ENCODE assay signal across 9 mouse cellular contexts in the genomic region with DNA sequence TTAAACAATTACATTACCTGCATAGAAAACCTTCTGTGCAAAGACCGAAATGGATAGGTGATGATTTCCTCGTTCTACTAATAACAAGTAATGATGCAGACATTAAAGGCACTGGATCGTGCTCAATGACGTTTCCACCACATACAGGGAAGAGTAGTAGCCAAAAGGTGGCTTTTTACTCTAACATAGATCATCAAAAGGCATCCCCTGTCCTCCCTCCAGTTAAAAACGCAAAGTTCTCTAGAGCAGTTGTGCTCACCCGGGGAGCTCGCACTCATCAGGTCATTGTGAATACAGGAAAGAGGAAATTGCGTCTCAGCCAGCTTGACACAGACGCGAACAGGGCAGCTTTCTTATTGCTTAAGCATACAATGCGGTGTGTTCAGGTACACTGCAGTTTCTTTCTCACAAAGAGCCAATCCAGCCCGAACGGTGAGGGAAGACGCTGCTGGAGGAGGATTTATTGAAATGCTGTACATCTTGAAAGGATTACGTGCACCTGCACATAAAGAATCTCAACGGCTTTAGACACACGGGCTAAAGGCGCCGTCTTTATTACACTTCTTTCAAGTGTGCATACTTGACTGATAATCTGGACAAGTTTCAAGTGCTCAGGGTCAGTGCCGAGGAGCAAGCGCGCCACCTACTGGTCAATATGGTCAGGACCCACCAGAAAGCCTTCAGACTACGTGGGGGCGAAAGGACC.
DNase-seq lines count a peak whose midpoint lies in the region; ATAC-seq and TF ChIP-seq lines count a peak whose summit lies in the region.
"Had no signal": no experiment of that assay in that cellular context is flagged by ENCODE, and none has a peak within 500 bp of the region (broad histone marks: within the 10 kb centered on the region; RNA-seq: fewer than 3 reads in every experiment).

No protein-coding gene starts in this region.

- TF ChIP-seq CTCF in liver, adult 2 months (IDR thresholded peaks at IDR 0.05; ENCODE audit: low read depth, low read length), result peak; percentile 92
- peak; percentile 98 for TF ChIP-seq CTCF in stomach, postnatal 0 days (IDR thresholded peaks at IDR 0.05; ENCODE audit: low read depth)

- peak; percentile 66 for ATAC-seq in heart, embryonic 12.5 days (ENCODE audit: insufficient number of reproducible peaks, low FRiP score)
- ATAC-seq in kidney, embryonic 16.5 days (ENCODE audit: low FRiP score, low TSS enrichment), result peak; percentile 92
- peak; percentile 81 for ATAC-seq in stomach, postnatal 0 days (ENCODE audit: low FRiP score, low TSS enrichment)

- H3K4me3 ChIP-seq in brown adipose tissue, adult 24 weeks (ENCODE audit: insufficient read depth, low read depth, low read length), result 0 out of 2 replicates have a peak overlapping the region, but pooled peaks have one; percentile 33
- H3K4me3 ChIP-seq in heart, embryonic 12.5 days, result peak overlapping the region; percentile 54
- peak overlapping the region; percentile 48 for H3K4me3 ChIP-seq in kidney, embryonic 16.5 days (ENCODE audit: low read length)
- no peak overlapping the region for H3K4me3 ChIP-seq in liver, adult 2 months (ENCODE audit: insufficient read depth, low read depth, low read length)
- H3K4me3 ChIP-seq in stomach, postnatal 0 days (ENCODE audit: low read depth, low read length), result peak overlapping the region; percentile 48
- H3K4me3 ChIP-seq: erythroblast, embryonic 14.5 days had no signal

- no peaks in the 10 kb centered on the region for H3K36me3 ChIP-seq in heart, embryonic 12.5 days
- H3K36me3 ChIP-seq in kidney, embryonic 16.5 days (ENCODE audit: insufficient read depth, low read length), result no peaks in the 10 kb centered on the region
- H3K36me3 ChIP-seq in liver, adult 2 months (ENCODE audit: control insufficient read depth, insufficient read depth, low read length), result no peaks in the 10 kb centered on the region
- H3K36me3 ChIP-seq in stomach, postnatal 0 days (ENCODE audit: control insufficient read depth, insufficient read depth, low read length), result no peaks in the 10 kb centered on the region

- TF ChIP-seq EP300 in stomach, postnatal 0 days (optimal IDR thresholded peaks at IDR 0.05), result no peak

- DNase-seq in CD4-positive helper T cell, adult 2 months (ENCODE audit: low read depth, low spot score), result peak; percentile 26
- peak; percentile 8 for DNase-seq in fat pad, adult 2 months (ENCODE audit: extremely low read depth, low read depth, low spot score)
- peak; percentile 47 for DNase-seq in liver, adult 2 months (ENCODE audit: extremely low read depth, low read depth, low spot score)
- peak; percentile 90 for DNase-seq in neural tube, embryonic 10.5 days (ENCODE audit: extremely low spot score, low spot score)
- DNase-seq in stomach, postnatal 0 days (ENCODE audit: low spot score), result peak; percentile 84

- peak overlapping the region; percentile 65 for H3K9ac ChIP-seq in heart, embryonic 12.5 days
- H3K9ac ChIP-seq in kidney, embryonic 16.5 days (replicated peaks; ENCODE audit: low read length), result peak overlapping the region; percentile 59
- no peak overlapping the region for H3K9ac ChIP-seq in liver, adult 2 months (ENCODE audit: low read depth, low read length)
- H3K9ac ChIP-seq in stomach, postnatal 0 days (ENCODE audit: low read length), result peak overlapping the region; percentile 50

- no peaks in the 10 kb centered on the region for H3K4me1 ChIP-seq in brown adipose tissue, adult 24 weeks (ENCODE audit: control insufficient read depth, insufficient read depth, insufficient read length, low read length)
- H3K4me1 ChIP-seq in heart, embryonic 12.5 days (replicated peaks), result no peaks in the 10 kb centered on the region; the same call in 1 of the 2 replicates
- 0 out of 2 replicates have a peak, but pooled peaks cover 3% of the 10 kb centered on the region for H3K4me1 ChIP-seq in kidney, embryonic 16.5 days (ENCODE audit: insufficient read depth, low read length)
- H3K4me1 ChIP-seq in liver, adult 2 months (ENCODE audit: control insufficient read depth, insufficient read depth, low read length), result no peaks in the 10 kb centered on the region
- no peaks in the 10 kb centered on the region for H3K4me1 ChIP-seq in stomach, postnatal 0 days (replicated peaks; ENCODE audit: control insufficient read depth, insufficient read depth)

- H3K4me2 ChIP-seq in heart, embryonic 12.5 days, result peak overlapping the region; percentile 87
- H3K4me2 ChIP-seq in kidney, embryonic 16.5 days (replicated peaks; ENCODE audit: low read depth, low read length), result peak overlapping the region; percentile 58
- peak overlapping the region; percentile 69 for H3K4me2 ChIP-seq in stomach, postnatal 0 days (replicated peaks; ENCODE audit: low read depth)

- no peaks in the 10 kb centered on the region for H3K9me3 ChIP-seq in heart, embryonic 12.5 days (replicated peaks)
- no peaks in the 10 kb centered on the region for H3K9me3 ChIP-seq in kidney, embryonic 16.5 days (ENCODE audit: low read length)
- no peaks in the 10 kb centered on the region for H3K9me3 ChIP-seq in stomach, postnatal 0 days (ENCODE audit: control insufficient read depth, low read length)

- H3K79me2 ChIP-seq in liver, adult 2 months (ENCODE audit: control insufficient read depth, insufficient read depth, low read length), result no peaks in the 10 kb centered on the region

- no peaks in the 10 kb centered on the region; the same call in 1 of the 2 replicates for H3K27me3 ChIP-seq in heart, embryonic 12.5 days (replicated peaks)
- no peaks in the 10 kb centered on the region for H3K27me3 ChIP-seq in kidney, embryonic 16.5 days (ENCODE audit: insufficient read depth, low read length)
- H3K27me3 ChIP-seq in liver, adult 2 months (ENCODE audit: control insufficient read depth, insufficient read depth, low read length), result no peaks in the 10 kb centered on the region
- H3K27me3 ChIP-seq in stomach, postnatal 0 days (ENCODE audit: control insufficient read depth, insufficient read depth, low read length), result no peaks in the 10 kb centered on the region

- TF ChIP-seq POLR2A in liver, adult 2 months (IDR thresholded peaks at IDR 0.05; ENCODE audit: extremely low read depth, insufficient read depth, low read length), result no peak

- no peak overlapping the region for H3K27ac ChIP-seq in brown adipose tissue, adult 24 weeks (replicated peaks; ENCODE audit: low read depth, low read length)
- H3K27ac ChIP-seq in heart, embryonic 12.5 days (ENCODE audit: poor library complexity, severe bottlenecking), result no peak overlapping the region
- no peak overlapping the region for H3K27ac ChIP-seq in kidney, embryonic 16.5 days (ENCODE audit: low read length)
- no peak overlapping the region for H3K27ac ChIP-seq in liver, adult 2 months (replicated peaks; ENCODE audit: insufficient read depth, low read depth, low read length)
- H3K27ac ChIP-seq in stomach, postnatal 0 days (replicated peaks), result no peak overlapping the region

- WGBS in heart, embryonic 12.5 days, result 15% methylated on average over 24 of the region's 24 CpGs
- 9% methylated on average over 24 of the region's 24 CpGs for WGBS in kidney, embryonic 16.5 days
- WGBS in liver, adult 2 months, result 22% methylated on average over 24 of the region's 24 CpGs
- 8% methylated on average over 24 of the region's 24 CpGs for WGBS in stomach, postnatal 0 days

Comparison
In these comparisons a context has a peak if more than half of its experiments do, and no peak if none do; other contexts are left out.
1. DNase-seq: peak in every context shown above with its lines; median percentile 90 in neural tube, embryonic 10.5 days; 84 in stomach, postnatal 0 days; 47 in liver, adult 2 months; 26 in CD4-positive helper T cell, adult 2 months; 8 in fat pad, adult 2 months.